Mouse (Mus musculus): Measurements from ENCODE around the gene Shank2.

- TF ChIP-seq POLR2A (IDR thresholded peaks at IDR 0.05; ENCODE audit: borderline replicate concordance, extremely low read depth, insufficient read depth, insufficient read length, poor library complexity, severe bottlenecking) (no peak), CTCF (IDR thresholded peaks at IDR 0.05; ENCODE audit: borderline replicate concordance, extremely low read depth, insufficient read depth, insufficient read length) (no peak)
Observed at GRCm38 (mm10) chr7:144160066-144160465, 158.3 kb downstream of the Shank2 start.

All from brain, embryonic 14.5 days (tissue).